Mouse (Mus musculus): ENCODE measurements around the gene Cd300c. TPM values are rescaled to one million over a fixed set of nuclear protein-coding genes. Genes with fewer than 3 reads are reported as not detected.

Cd300c gene
- total RNA-seq, 1 experiment from 2014 or later = not detected

Other genes with a start within 250 kb of the Cd300c start
- gene Dnaic2, start 241.7 kb downstream of the Cd300c start, total RNA-seq (2021) = 0.67 and 1.2 TPM in 2 replicates
- gene Kif19a, start 203.8 kb downstream of the Cd300c start, total RNA-seq (2021) = 0.43 TPM in 1 of 2 replicates, not detected in the other
- not detected in 2 replicates for gene Btbd17, start 173.2 kb downstream of the Cd300c start, total RNA-seq (2021)
- gene Gpr142, start 170.2 kb downstream of the Cd300c start, total RNA-seq (2021) = not detected in 2 replicates
- 5.4 and 13.9 TPM in 2 replicates for gene Gprc5c, start 118.0 kb downstream of the Cd300c start, total RNA-seq (2021)
- 0.76 and 0.95 TPM in 2 replicates for gene Cd300a, start 79.1 kb downstream of the Cd300c start, total RNA-seq (2021)
- gene Cd300lb, start 34.8 kb downstream of the Cd300c start, total RNA-seq (2021) = 0.57 and 0.64 TPM in 2 replicates
- gene Cd300ld, start 20.8 kb upstream of the Cd300c start, total RNA-seq (2021) = 0.48 and 0.58 TPM in 2 replicates
- 1.5 and 2.2 TPM in 2 replicates for gene Cd300c2, start 32.7 kb upstream of the Cd300c start, total RNA-seq (2021)
- not detected in 2 replicates for gene Cd300ld2, start 47.0 kb upstream of the Cd300c start, total RNA-seq (2021)
- not detected in 2 replicates for gene Cd300ld4, start 57.9 kb upstream of the Cd300c start, total RNA-seq (2021)
- 3.5 TPM in 1 of 2 replicates, not detected in the other for gene Cd300ld5, start 68.6 kb upstream of the Cd300c start, total RNA-seq (2021)
- 2.3 and 4.2 TPM in 2 replicates for gene Cd300ld3, start 79.3 kb upstream of the Cd300c start, total RNA-seq (2021)
- 0.33 TPM in 1 of 2 replicates, not detected in the other for gene Cd300e, start 93.0 kb upstream of the Cd300c start, total RNA-seq (2021)
- gene Rab37, start 122.3 kb upstream of the Cd300c start, total RNA-seq (2021) = 0.58 and 0.76 TPM in 2 replicates
- gene Cd300lf, start 164.8 kb upstream of the Cd300c start, total RNA-seq (2021) = 0.55 and 0.62 TPM in 2 replicates
- gene Slc9a3r1, start 194.2 kb upstream of the Cd300c start, total RNA-seq (2021) = 17.5 and 18.1 TPM in 2 replicates
- gene Tmem104, start 218.3 kb upstream of the Cd300c start, total RNA-seq (2021) = 19.9 and 22.3 TPM in 2 replicates
- 37.3 and 38.1 TPM in 2 replicates for gene Nat9, start 218.7 kb upstream of the Cd300c start, total RNA-seq (2021)